Mouse (Mus musculus) stomach, embryonic 15.5 days (tissue): Measurements from ENCODE around the gene Hist1h2bn. TPM values are rescaled to one million over a fixed set of nuclear protein-coding genes. Genes with fewer than 3 reads are reported as not detected.
"Not testable (repeated sequence)": the region's sequence is repeated elsewhere in the genome, so short reads cannot be mapped to it uniquely, and the experiment has no call there.

Experiments
- ATAC-seq: fragments of 200-750 bp; cut with Nextera tagmentation; 2 replicates; pipeline ENCODE4 v1.8.0; 2017; ENCODE audit warnings: low read depth, moderate number of reproducible peaks, moderate TSS enrichment; ENCODE audit not compliant: insufficient read depth, low FRiP score
- H3K27ac ChIP-seq: fragments of 300-500 bp; sonication (generic); 2 replicates; pipeline ENCODE4 v1.5.1; 2015; ENCODE audit warnings: mild to moderate bottlenecking, inconsistent platforms
- H3K27me3 ChIP-seq: fragments of 300-500 bp; sonication (generic); replicated peaks from 2 replicates; pipeline ENCODE4 v1.6.1; 2015; ENCODE audit warnings: inconsistent platforms
- H3K36me3 ChIP-seq: fragments of 300-500 bp; sonication (generic); 2 replicates; pipeline ENCODE4 v1.6.1; 2015; ENCODE audit warnings: inconsistent platforms
- H3K4me1 ChIP-seq: fragments of 300-500 bp; sonication (generic); 2 replicates; pipeline ENCODE4 v1.6.1; 2015; ENCODE audit warnings: inconsistent platforms
- H3K4me2 ChIP-seq: fragments of 300-500 bp; sonication (generic); 2 replicates; pipeline ENCODE4 v1.6.1; 2015; ENCODE audit warnings: mild to moderate bottlenecking, inconsistent platforms
- H3K4me3 ChIP-seq: fragments of 300-500 bp; sonication (generic); replicated peaks from 2 replicates; pipeline ENCODE4 v1.5.1; 2015; ENCODE audit warnings: inconsistent platforms
- H3K9ac ChIP-seq: fragments of 300-500 bp; sonication (generic); 2 replicates; pipeline ENCODE4 v1.6.1; 2015; ENCODE audit warnings: inconsistent platforms
- H3K9me3 ChIP-seq: fragments of 300-500 bp; sonication (generic); 2 replicates; pipeline ENCODE4 v1.6.1; 2016; ENCODE audit warnings: inconsistent platforms
- WGBS: fragments of 180-500 bp; shearing (Covaris S2); methylation state at CpG from one replicate; pipeline ENCODE4 v1.1.7; 2015; 5-methylcytosine and 5-hydroxymethylcytosine counted together
- polyA plus RNA-seq: library from polyadenylated mRNA; unstranded; fragments of >200 nt; fragmentation: Nextera tagmentation; extraction: Ambion mirVana; gene quantifications from 2 replicates; pipeline ENCODE4 v1.2.1, GENCODE M21; 2015

Gene Hist1h2bn
- polyA plus RNA-seq, 1 experiment from 2014 or later, result 6.0 TPM

DNA sequence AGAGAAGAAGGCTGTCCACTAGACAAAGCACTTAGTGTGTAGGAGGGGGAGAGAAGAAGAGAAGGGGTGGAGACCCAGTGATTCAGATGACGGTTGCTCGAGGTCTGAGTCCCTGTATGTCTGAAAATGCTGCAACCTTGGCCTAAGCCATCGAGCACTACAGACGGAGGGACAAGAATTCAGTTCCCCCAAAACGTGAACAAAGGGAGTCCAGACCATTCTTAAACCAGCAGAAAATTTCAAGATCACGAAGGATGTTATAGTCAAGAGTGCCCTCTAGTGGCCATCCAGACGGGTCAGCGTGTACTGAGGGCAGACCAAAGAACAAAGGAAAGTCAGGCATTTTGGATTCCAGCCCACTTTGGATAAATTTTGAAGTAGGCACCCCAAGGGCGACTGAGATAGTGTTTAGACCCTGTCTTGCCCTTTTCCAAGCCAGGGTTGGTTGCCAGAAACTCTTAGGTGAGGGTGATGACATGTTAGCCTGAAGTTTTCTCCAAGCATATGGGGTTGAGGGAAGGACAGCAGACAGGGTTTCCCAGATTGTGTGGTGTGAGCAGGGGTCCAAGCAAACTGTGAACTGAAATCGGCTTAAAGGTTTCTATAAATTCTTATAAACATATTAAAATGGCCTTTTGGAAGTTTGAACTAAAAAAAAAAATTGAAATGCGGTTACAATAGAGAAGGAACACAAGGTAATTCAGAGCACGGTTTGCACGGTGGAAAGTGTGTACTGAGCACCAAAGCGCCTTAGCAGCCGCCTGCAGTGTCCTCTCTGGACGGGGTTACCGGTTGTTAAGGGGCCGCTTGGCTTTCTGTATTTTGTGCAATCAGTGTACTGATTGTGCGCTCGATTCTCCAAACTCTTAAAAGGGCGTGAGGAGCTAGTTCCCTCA is 19.7 kb upstream of the Hist1h2bn start:
- H3K9me3 ChIP-seq, result no peaks in the 10 kb centered on the region
- H3K27me3 ChIP-seq, result no peaks in the 10 kb centered on the region
- H3K4me3 ChIP-seq, result peak overlapping the region; percentile 55
- peak; percentile 66 for ATAC-seq
- H3K4me1 ChIP-seq, result no peaks in the 10 kb centered on the region
- H3K36me3 ChIP-seq, result no peaks in the 10 kb centered on the region
- H3K4me2 ChIP-seq, result peak overlapping the region; percentile 67
- H3K27ac ChIP-seq, result peak overlapping the region; percentile 96
- H3K9ac ChIP-seq, result peak overlapping the region; percentile 35; the same call in 1 of the 2 replicates
- WGBS, result under 1% methylated on average over 21 of the region's 21 CpGs

DNA sequence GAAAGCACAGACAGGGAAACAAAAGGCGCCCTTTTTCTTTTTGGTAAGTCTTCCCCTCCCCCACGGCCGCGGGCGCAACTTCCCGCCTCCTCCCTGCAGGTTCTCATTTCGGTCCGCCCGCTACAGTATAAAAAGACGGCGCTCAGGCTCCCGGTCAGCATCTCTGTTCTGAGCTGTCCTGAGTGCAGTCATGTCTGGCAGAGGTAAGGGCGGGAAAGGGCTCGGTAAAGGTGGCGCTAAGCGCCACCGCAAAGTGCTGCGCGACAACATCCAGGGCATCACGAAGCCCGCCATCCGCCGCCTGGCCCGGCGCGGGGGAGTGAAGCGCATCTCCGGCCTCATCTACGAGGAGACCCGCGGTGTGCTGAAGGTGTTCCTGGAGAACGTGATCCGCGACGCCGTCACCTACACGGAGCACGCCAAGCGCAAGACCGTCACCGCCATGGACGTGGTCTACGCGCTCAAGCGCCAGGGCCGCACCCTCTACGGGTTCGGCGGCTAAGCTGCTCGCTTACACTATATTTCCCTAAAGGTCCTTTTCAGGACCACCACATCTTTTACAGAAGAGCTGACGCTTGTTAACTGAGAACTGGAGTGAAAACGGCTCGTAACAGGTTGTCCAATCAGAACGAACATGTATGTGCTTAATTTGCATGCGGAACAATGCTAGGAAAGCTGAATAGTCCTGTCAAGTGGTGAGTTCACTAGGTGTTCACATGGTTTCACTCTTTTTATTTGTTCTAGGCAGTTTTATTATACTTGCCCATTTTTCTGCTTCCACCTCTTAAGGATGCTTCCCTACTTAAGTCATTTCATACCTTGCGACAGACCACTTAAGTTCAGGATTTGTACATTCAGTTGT is 18.8 kb upstream of the Hist1h2bn start, which contains the start of gene Hist1h4j:
Gene Hist1h4j, plus strand, starts transcription at position 159 of the 862 bp plus-strand sequence.
- WGBS, result under 1% methylated on average over 46 of the region's 56 CpGs
- H3K9me3 ChIP-seq, H3K36me3 ChIP-seq, H3K4me1 ChIP-seq, H3K27me3 ChIP-seq: not testable (repeated sequence)
- Histone ChIP-seq H3K4me2 (peak within 1 kb of the TSS; percentile 67), H3K4me3 (peak within 1 kb of the TSS; percentile 55), H3K27ac (peak within 1 kb of the TSS; percentile 96), H3K9ac (peak within 1 kb of the TSS; percentile 35; the same call in 1 of the 2 replicates)
- peak; percentile 92 for ATAC-seq

DNA sequence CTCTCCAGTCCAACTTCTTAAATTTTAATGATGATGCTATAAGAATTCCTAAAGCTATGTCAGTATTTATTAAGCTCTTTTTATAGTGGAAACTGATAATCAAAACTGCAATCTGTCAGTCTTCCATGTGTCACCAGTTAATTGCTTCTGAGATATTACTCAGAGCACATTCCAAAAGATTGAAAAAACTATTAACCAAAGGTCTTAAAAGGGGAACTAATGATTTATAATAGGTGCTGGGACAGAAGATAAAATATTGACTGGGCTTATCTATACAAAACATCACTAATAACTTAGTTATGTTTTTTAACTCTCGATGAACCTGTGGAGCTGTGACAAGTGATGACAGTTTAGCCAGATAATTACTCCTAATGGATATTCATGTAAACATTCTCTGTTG is 8.9 kb upstream of the Hist1h2bn start:
- Histone ChIP-seq H3K4me3 (no peak overlapping the region), H3K4me2 (no peak overlapping the region), H3K27me3 (no peaks in the 10 kb centered on the region), H3K36me3 (no peaks in the 10 kb centered on the region), H3K27ac (no peak overlapping the region), H3K9me3 (no peaks in the 10 kb centered on the region), H3K9ac (no peak overlapping the region), H3K4me1 (peaks cover 7% of the 10 kb centered on the region; the same call in 1 of the 2 replicates)
- ATAC-seq, result no peak
- WGBS, result 38% methylated on average over 1 of the region's 1 CpGs

DNA sequence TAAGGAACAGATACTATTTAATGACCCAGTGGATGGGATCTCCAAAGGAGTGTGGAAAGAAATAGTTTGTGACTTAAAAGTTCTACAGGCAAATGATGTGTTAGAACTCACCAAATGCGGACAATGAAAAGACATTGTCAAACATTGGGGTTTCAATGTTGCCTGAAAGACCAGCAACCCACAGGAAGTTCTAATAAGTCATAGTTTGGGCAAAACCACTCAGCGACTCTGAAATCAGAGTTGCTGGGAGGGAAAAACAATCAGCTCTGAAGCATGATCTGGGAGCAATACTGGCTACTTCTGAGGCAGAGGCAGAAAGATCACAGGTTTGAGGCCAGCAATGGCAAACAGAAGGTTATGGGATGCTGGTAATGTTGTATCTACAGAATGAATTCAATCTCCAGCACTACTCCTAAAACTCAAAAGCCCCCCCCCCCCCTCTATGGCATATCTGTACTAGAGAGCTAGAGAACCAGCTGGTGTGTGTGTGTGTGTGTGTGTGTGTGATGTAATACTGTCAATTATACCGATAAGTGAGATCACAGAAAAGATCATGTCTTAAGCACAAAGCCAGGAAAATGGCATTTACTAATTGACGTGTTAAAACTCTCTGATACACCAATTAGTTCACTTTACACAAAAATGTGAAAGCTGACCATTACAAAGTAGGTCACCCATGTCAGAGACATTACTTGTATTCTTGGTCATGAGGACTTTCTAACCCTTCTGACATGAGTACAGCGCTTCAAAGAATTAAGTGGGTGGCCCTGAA is 4.3 kb upstream of the Hist1h2bn start:
- WGBS, result 2% methylated on average over 5 of the region's 5 CpGs
- H3K9me3 ChIP-seq, result no peaks in the 10 kb centered on the region
- H3K4me2 ChIP-seq, result peak overlapping the region; percentile 67
- peak overlapping the region; percentile 59 for H3K9ac ChIP-seq
- peak overlapping the region; percentile 97 for H3K27ac ChIP-seq
- peak overlapping the region; percentile 51 for H3K4me3 ChIP-seq
- H3K4me1 ChIP-seq, result peaks cover 11% of the 10 kb centered on the region; the same call in 1 of the 2 replicates
- no peaks in the 10 kb centered on the region for H3K36me3 ChIP-seq
- ATAC-seq, result no peak
- no peaks in the 10 kb centered on the region for H3K27me3 ChIP-seq

DNA sequence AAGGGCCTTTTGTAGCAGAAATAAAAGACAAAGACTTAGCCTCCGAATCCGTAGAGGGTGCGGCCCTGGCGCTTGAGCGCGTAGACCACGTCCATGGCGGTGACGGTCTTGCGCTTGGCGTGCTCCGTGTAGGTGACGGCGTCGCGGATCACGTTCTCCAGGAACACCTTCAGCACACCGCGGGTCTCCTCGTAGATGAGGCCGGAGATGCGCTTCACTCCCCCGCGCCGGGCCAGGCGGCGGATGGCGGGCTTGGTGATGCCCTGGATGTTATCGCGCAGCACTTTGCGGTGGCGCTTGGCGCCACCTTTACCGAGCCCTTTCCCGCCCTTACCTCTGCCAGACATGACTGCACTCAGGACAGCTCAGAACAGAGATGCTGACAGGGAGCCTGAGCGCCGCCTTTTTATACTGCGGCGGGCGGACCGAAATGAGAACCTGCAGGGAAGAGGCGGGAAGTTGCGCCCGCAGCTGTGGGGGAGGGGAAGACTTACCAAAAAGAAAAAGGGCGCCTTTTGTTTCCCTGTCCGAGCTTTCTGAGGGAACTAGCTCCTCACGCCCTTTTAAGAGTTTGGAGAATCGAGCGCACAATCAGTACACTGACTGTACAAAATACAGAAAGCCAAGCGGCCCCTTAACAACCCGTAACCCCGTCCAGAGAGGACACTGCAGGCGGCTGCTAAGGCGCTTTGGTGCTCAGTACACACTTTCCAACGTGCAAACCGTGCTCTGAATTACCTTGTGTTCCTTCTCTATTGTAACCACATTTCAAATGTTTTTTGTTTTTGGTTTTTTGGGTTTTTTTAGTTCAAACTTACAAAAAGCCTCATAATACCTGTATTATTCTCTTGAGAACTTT is 3.5 kb upstream of the Hist1h2bn start, which contains the start of gene Hist1h4k:
Gene Hist1h4k, minus strand, starts transcription at position 347 of the 859 bp plus-strand sequence.
- Histone ChIP-seq H3K4me1 (peaks cover 11% of the 10 kb centered on the region; the same call in 1 of the 2 replicates), H3K4me2 (peak within 1 kb of the TSS; percentile 67), H3K9ac (peak within 1 kb of the TSS; percentile 59), H3K4me3 (peak within 1 kb of the TSS; percentile 51), H3K27ac (peak within 1 kb of the TSS; percentile 97)
- not testable (repeated sequence) for H3K9me3 ChIP-seq, H3K27me3 ChIP-seq, H3K36me3 ChIP-seq
- WGBS, result under 1% methylated on average over 47 of the region's 56 CpGs
- peak; percentile 82 for ATAC-seq

DNA sequence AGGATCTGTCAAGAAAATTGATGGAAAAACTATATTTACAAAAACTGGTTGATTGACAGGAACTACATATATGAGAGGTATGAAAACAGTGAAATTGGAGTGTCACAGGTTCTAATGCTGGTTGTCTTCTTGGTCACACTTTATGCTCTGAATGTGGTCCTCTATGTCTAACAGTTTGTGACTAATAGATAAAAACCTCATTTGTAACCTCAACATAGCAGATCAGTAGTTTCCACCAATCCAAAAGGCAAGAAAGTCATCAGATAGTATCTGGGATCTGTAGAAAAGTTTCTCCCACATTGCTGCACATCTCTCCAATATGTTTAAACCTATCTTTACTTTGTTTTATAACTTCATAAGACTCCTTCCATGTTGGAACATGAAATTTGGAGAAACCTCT is 2.5 kb upstream of the Hist1h2bn start:
- peaks cover 11% of the 10 kb centered on the region; the same call in 1 of the 2 replicates for H3K4me1 ChIP-seq
- no peaks in the 10 kb centered on the region for H3K9me3 ChIP-seq
- no peak overlapping the region for H3K4me2 ChIP-seq
- no peaks in the 10 kb centered on the region for H3K27me3 ChIP-seq
- H3K4me3 ChIP-seq, result no peak overlapping the region
- H3K36me3 ChIP-seq, result no peaks in the 10 kb centered on the region
- ATAC-seq, result no peak
- 0 out of 2 replicates have a peak overlapping the region, but pooled peaks have one; percentile 94 for H3K27ac ChIP-seq
- H3K9ac ChIP-seq, result no peak overlapping the region

DNA sequence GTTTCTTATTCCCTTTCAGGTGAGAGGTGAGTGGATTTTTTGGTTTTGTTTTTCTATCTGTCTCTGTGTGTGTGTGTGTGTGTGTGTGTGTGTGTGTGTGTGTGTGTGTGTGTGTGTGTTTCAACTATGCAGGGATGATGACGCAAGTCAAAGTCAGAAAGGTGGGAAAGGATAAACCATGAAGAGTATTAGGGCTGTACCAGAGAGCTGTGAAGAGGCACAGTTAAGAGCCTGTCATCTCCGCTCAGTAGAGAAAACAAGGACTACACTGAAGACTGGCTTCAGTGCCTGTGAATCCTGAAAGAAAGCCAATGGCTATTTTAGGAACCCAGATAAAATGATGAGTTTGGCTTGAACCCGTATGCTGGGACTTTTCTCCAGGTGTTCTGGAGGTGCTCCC is 2.1 kb upstream of the Hist1h2bn start:
- H3K27me3 ChIP-seq, result no peaks in the 10 kb centered on the region
- ATAC-seq, result no peak
- H3K9ac ChIP-seq, result no peak overlapping the region
- peaks cover 11% of the 10 kb centered on the region; the same call in 1 of the 2 replicates for H3K4me1 ChIP-seq
- H3K27ac ChIP-seq, result peak overlapping the region; percentile 94
- 57% methylated on average over 3 of the region's 3 CpGs for WGBS
- no peaks in the 10 kb centered on the region for H3K36me3 ChIP-seq
- H3K9me3 ChIP-seq, result no peaks in the 10 kb centered on the region
- H3K4me3 ChIP-seq, result no peak overlapping the region
- peak overlapping the region; percentile 70; the same call in 1 of the 2 replicates for H3K4me2 ChIP-seq

DNA sequence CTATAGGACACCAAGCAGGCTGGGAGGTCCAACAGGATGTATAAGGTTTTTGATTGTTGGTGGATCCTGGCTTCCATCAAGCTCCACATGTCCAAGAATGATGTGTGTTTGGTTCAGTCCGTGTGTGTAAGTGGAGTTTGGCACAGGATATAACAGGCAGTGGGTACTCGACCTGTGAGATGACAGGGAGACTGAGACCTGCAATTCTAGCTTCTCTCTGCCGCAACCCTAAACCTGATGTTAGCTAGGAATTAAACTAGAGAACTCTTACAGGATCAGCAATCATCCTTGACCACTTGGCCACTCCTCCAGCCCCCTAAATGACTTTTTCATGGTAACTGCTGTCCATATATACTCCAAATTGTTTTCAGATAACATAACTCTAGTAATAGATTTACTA is 1.6 kb upstream of the Hist1h2bn start:
- Histone ChIP-seq H3K9ac (no peak overlapping the region), H3K9me3 (no peaks in the 10 kb centered on the region), H3K4me2 (peak overlapping the region; percentile 70; the same call in 1 of the 2 replicates), H3K36me3 (no peaks in the 10 kb centered on the region), H3K4me3 (no peak overlapping the region; the same call in 1 of the 2 replicates), H3K27me3 (no peaks in the 10 kb centered on the region), H3K4me1 (peaks cover 9% of the 10 kb centered on the region; the same call in 1 of the 2 replicates), H3K27ac (peak overlapping the region; percentile 94)
- WGBS, result 28% methylated on average over 3 of the region's 3 CpGs
- no peak for ATAC-seq

DNA sequence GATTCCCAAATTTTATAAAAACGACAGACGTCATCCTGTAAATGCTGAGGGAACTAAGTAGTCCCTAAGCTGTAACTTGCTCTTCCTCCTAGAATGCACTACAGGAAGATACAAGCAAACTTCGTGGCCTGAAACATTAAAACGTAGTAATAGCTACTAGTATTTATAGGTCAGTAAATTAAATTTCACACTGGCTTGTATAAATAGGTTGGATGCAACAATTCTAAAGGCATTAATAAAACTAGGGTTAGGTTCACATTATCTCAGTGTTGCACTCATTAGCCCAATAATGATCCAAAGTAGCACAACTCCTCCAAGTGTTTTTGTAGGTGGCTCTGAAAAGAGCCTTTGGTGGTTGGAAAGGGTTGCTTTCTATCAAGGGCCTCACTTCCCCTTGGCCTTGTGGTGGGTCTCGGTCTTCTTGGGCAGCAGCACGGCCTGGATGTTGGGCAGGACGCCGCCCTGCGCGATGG is 836 bp upstream of the Hist1h2bn start:
- WGBS, result 3% methylated on average over 10 of the region's 10 CpGs
- Histone ChIP-seq H3K27ac (peak overlapping the region; percentile 94), H3K27me3 (no peaks in the 10 kb centered on the region)

DNA sequence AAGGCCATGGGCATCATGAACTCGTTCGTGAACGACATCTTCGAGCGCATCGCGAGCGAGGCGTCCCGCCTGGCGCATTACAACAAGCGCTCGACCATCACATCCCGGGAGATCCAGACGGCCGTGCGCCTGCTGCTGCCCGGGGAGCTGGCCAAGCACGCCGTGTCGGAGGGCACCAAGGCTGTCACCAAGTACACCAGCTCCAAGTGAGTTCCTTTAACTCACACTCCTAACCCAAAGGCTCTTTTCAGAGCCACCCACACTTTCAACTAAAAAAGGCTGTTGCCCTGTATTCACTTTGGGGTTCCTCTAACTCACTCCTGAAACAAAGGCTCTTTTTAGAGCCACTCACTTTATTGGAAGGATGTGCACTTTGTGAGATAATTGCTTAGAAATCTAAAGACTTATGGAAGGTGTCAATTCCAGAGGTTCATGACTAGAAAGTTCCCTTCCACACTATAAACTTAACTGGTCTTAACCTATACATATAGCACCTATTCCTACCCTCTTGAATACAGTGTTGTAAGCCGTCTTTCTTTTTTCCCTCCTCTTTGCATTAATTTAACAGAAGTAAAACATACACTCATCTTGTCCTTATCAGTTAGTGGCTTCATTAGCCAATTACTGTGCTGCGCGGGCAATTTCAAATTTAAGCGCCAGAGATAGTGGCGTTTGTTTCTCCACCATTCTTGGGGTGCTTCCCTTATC is 525 bp downstream of the Hist1h2bn start:
- ATAC-seq, H3K27me3 ChIP-seq, H3K36me3 ChIP-seq, H3K4me1 ChIP-seq, H3K9me3 ChIP-seq: not testable (repeated sequence)
- H3K4me3 ChIP-seq, result peak overlapping the region; percentile 47
- H3K27ac ChIP-seq, result peak overlapping the region; percentile 92
- peak overlapping the region; percentile 22; the same call in 1 of the 2 replicates for H3K9ac ChIP-seq
- WGBS, result under 1% methylated on average over 21 of the region's 26 CpGs
- H3K4me2 ChIP-seq, result peak overlapping the region; percentile 70

More for the DNA sequence above, 836 bp upstream of the Hist1h2bn start:
- peak overlapping the region; percentile 70 for H3K4me2 ChIP-seq
- H3K36me3 ChIP-seq, result no peaks in the 10 kb centered on the region
- peak overlapping the region; percentile 39; the same call in 1 of the 2 replicates for H3K9ac ChIP-seq
- H3K4me3 ChIP-seq, result peak overlapping the region; percentile 47
- no peak for ATAC-seq
- H3K9me3 ChIP-seq, result no peaks in the 10 kb centered on the region
- peaks cover 7% of the 10 kb centered on the region; the same call in 1 of the 2 replicates for H3K4me1 ChIP-seq
